Mouse (Mus musculus): ENCODE results near the gene Rnasek. TPM values are rescaled to one million over a fixed set of nuclear protein-coding genes. Genes with fewer than 3 reads are reported as not detected.

Rnasek gene
- polyA plus RNA-seq, 1 experiment from 2014 or later = 207 TPM

GRCm38 (mm10) chr11:70207283-70207682 lies 32.4 kb downstream of the Rnasek start:
- Histone ChIP-seq H3K4me1 (ENCODE audit: control insufficient read depth, insufficient read depth, low read length) (no peaks in the 10 kb centered on the region), H3K4me3 (replicated peaks; ENCODE audit: low read length) (no peak overlapping the region), H3K27me3 (ENCODE audit: control insufficient read depth, insufficient read depth, low read length) (no peaks in the 10 kb centered on the region), H3K9me3 (replicated peaks; ENCODE audit: control insufficient read depth, low read length) (no peaks in the 10 kb centered on the region), H3K27ac (ENCODE audit: low read length) (no peak overlapping the region), H3K4me2 (ENCODE audit: low read depth, low read length) (no peak overlapping the region), H3K9ac (ENCODE audit: low read length) (no peak overlapping the region), H3K36me3 (ENCODE audit: control insufficient read depth, insufficient read depth, low read length) (no peaks in the 10 kb centered on the region)
- WGBS = 76% methylated on average over 7 of the region's 7 CpGs
- no peak for ATAC-seq (ENCODE audit: insufficient read depth, low FRiP score)

GRCm38 (mm10) chr11:70206801-70207200 lies 32.8 kb downstream of the Rnasek start:
- H3K9ac ChIP-seq (ENCODE audit: low read length) = no peak overlapping the region
- no peaks in the 10 kb centered on the region for H3K36me3 ChIP-seq (ENCODE audit: control insufficient read depth, insufficient read depth, low read length)
- H3K27me3 ChIP-seq (ENCODE audit: control insufficient read depth, insufficient read depth, low read length) = no peaks in the 10 kb centered on the region
- WGBS = 75% methylated on average over 2 of the region's 2 CpGs
- H3K9me3 ChIP-seq (replicated peaks; ENCODE audit: control insufficient read depth, low read length) = no peaks in the 10 kb centered on the region
- H3K27ac ChIP-seq (ENCODE audit: low read length) = no peak overlapping the region
- no peaks in the 10 kb centered on the region for H3K4me1 ChIP-seq (ENCODE audit: control insufficient read depth, insufficient read depth, low read length)
- no peak overlapping the region for H3K4me2 ChIP-seq (ENCODE audit: low read depth, low read length)
- ATAC-seq (ENCODE audit: insufficient read depth, low FRiP score) = no peak
- H3K4me3 ChIP-seq (replicated peaks; ENCODE audit: low read length) = no peak overlapping the region

- no peak overlapping the region for H3K9ac ChIP-seq (ENCODE audit: low read length)
- no peak overlapping the region for H3K4me3 ChIP-seq (replicated peaks; ENCODE audit: low read length)
- no peaks in the 10 kb centered on the region for H3K9me3 ChIP-seq (replicated peaks; ENCODE audit: control insufficient read depth, low read length)
- no peaks in the 10 kb centered on the region for H3K27me3 ChIP-seq (ENCODE audit: control insufficient read depth, insufficient read depth, low read length)
- H3K4me2 ChIP-seq (ENCODE audit: low read depth, low read length) = no peak overlapping the region
- ATAC-seq (ENCODE audit: insufficient read depth, low FRiP score) = peak; percentile 58; the same call in 1 of the 2 replicates
- no peak overlapping the region for H3K27ac ChIP-seq (ENCODE audit: low read length)
- 38% methylated on average over 5 of the region's 5 CpGs for WGBS
- H3K36me3 ChIP-seq (ENCODE audit: control insufficient read depth, insufficient read depth, low read length) = no peaks in the 10 kb centered on the region
- 0 out of 2 replicates have a peak, but pooled peaks cover 2% of the 10 kb centered on the region for H3K4me1 ChIP-seq (ENCODE audit: control insufficient read depth, insufficient read depth, low read length)
Measured at GRCm38 (mm10) chr11:70201691-70202090, 38.0 kb downstream of the Rnasek start.

GRCm38 (mm10) chr11:70200036-70200608 lies 39.5 kb downstream of the Rnasek start:
- H3K9ac ChIP-seq (ENCODE audit: low read length) = no peak overlapping the region
- H3K4me1 ChIP-seq (ENCODE audit: control insufficient read depth, insufficient read depth, low read length) = 0 out of 2 replicates have a peak, but pooled peaks cover 2% of the 10 kb centered on the region
- H3K27ac ChIP-seq (ENCODE audit: low read length) = 0 out of 2 replicates have a peak overlapping the region, but pooled peaks have one; percentile 41
- no peaks in the 10 kb centered on the region for H3K27me3 ChIP-seq (ENCODE audit: control insufficient read depth, insufficient read depth, low read length)
- ATAC-seq (ENCODE audit: insufficient read depth, low FRiP score) = no peak
- H3K4me3 ChIP-seq (replicated peaks; ENCODE audit: low read length) = no peak overlapping the region
- 88% methylated on average over 5 of the region's 5 CpGs for WGBS
- H3K9me3 ChIP-seq (replicated peaks; ENCODE audit: control insufficient read depth, low read length) = no peaks in the 10 kb centered on the region
- no peak overlapping the region for H3K4me2 ChIP-seq (ENCODE audit: low read depth, low read length)
- H3K36me3 ChIP-seq (ENCODE audit: control insufficient read depth, insufficient read depth, low read length) = no peaks in the 10 kb centered on the region

- H3K27ac ChIP-seq (ENCODE audit: low read length) = no peak overlapping the region
- 0 out of 2 replicates have a peak, but pooled peaks cover 2% of the 10 kb centered on the region for H3K4me1 ChIP-seq (ENCODE audit: control insufficient read depth, insufficient read depth, low read length)
- H3K4me2 ChIP-seq (ENCODE audit: low read depth, low read length) = no peak overlapping the region
- H3K27me3 ChIP-seq (ENCODE audit: control insufficient read depth, insufficient read depth, low read length) = no peaks in the 10 kb centered on the region
- no peak overlapping the region for H3K9ac ChIP-seq (ENCODE audit: low read length)
- no peaks in the 10 kb centered on the region for H3K36me3 ChIP-seq (ENCODE audit: control insufficient read depth, insufficient read depth, low read length)
- WGBS = 70% methylated on average over 8 of the region's 8 CpGs
- H3K9me3 ChIP-seq (replicated peaks; ENCODE audit: control insufficient read depth, low read length) = no peaks in the 10 kb centered on the region
- ATAC-seq (ENCODE audit: insufficient read depth, low FRiP score) = no peak
- H3K4me3 ChIP-seq (replicated peaks; ENCODE audit: low read length) = no peak overlapping the region
Measured at GRCm38 (mm10) chr11:70199107-70199506, 40.5 kb downstream of the Rnasek start.

- H3K9ac ChIP-seq (ENCODE audit: low read length) = no peak overlapping the region
- peak overlapping the region; percentile 52; the same call in 1 of the 2 replicates for H3K27ac ChIP-seq (ENCODE audit: low read length)
- ATAC-seq (ENCODE audit: insufficient read depth, low FRiP score) = no peak
- H3K4me2 ChIP-seq (ENCODE audit: low read depth, low read length) = no peak overlapping the region
- no peaks in the 10 kb centered on the region for H3K9me3 ChIP-seq (replicated peaks; ENCODE audit: control insufficient read depth, low read length)
- H3K4me3 ChIP-seq (replicated peaks; ENCODE audit: low read length) = no peak overlapping the region
- no peaks in the 10 kb centered on the region for H3K27me3 ChIP-seq (ENCODE audit: control insufficient read depth, insufficient read depth, low read length)
- WGBS = 66% methylated on average over 3 of the region's 3 CpGs
- no peaks in the 10 kb centered on the region for H3K36me3 ChIP-seq (ENCODE audit: control insufficient read depth, insufficient read depth, low read length)
- peaks cover 8% of the 10 kb centered on the region for H3K4me1 ChIP-seq (ENCODE audit: control insufficient read depth, insufficient read depth, low read length)
Measured at GRCm38 (mm10) chr11:70198332-70198731, 41.3 kb downstream of the Rnasek start.

GRCm38 (mm10) chr11:70193354-70194285 lies 46.0 kb downstream of the Rnasek start:
- Histone ChIP-seq H3K4me3 (replicated peaks; ENCODE audit: low read length) (no peak overlapping the region), H3K27ac (ENCODE audit: low read length) (peak overlapping the region; percentile 38; the same call in 1 of the 2 replicates), H3K9ac (ENCODE audit: low read length) (no peak overlapping the region), H3K9me3 (replicated peaks; ENCODE audit: control insufficient read depth, low read length) (no peaks in the 10 kb centered on the region), H3K4me1 (ENCODE audit: control insufficient read depth, insufficient read depth, low read length) (peaks cover 6% of the 10 kb centered on the region), H3K27me3 (ENCODE audit: control insufficient read depth, insufficient read depth, low read length) (no peaks in the 10 kb centered on the region), H3K36me3 (ENCODE audit: control insufficient read depth, insufficient read depth, low read length) (no peaks in the 10 kb centered on the region), H3K4me2 (ENCODE audit: low read depth, low read length) (no peak overlapping the region)
- ATAC-seq (ENCODE audit: insufficient read depth, low FRiP score) = no peak
- WGBS = 34% methylated on average over 11 of the region's 11 CpGs

GRCm38 (mm10) chr11:70192157-70192556 lies 47.5 kb downstream of the Rnasek start:
- no peak for ATAC-seq (ENCODE audit: insufficient read depth, low FRiP score)
- Histone ChIP-seq H3K9ac (ENCODE audit: low read length) (no peak overlapping the region), H3K4me3 (replicated peaks; ENCODE audit: low read length) (no peak overlapping the region), H3K36me3 (ENCODE audit: control insufficient read depth, insufficient read depth, low read length) (no peaks in the 10 kb centered on the region), H3K9me3 (replicated peaks; ENCODE audit: control insufficient read depth, low read length) (no peaks in the 10 kb centered on the region), H3K4me2 (ENCODE audit: low read depth, low read length) (no peak overlapping the region), H3K27me3 (ENCODE audit: control insufficient read depth, insufficient read depth, low read length) (no peaks in the 10 kb centered on the region), H3K4me1 (ENCODE audit: control insufficient read depth, insufficient read depth, low read length) (peaks cover 6% of the 10 kb centered on the region), H3K27ac (ENCODE audit: low read length) (no peak overlapping the region)
- 80% methylated on average over 4 of the region's 4 CpGs for WGBS

- Histone ChIP-seq H3K27ac (ENCODE audit: low read length) (no peak overlapping the region), H3K4me1 (ENCODE audit: control insufficient read depth, insufficient read depth, low read length) (peaks cover 6% of the 10 kb centered on the region), H3K9ac (ENCODE audit: low read length) (no peak overlapping the region), H3K27me3 (ENCODE audit: control insufficient read depth, insufficient read depth, low read length) (no peaks in the 10 kb centered on the region), H3K36me3 (ENCODE audit: control insufficient read depth, insufficient read depth, low read length) (no peaks in the 10 kb centered on the region), H3K4me3 (replicated peaks; ENCODE audit: low read length) (no peak overlapping the region), H3K9me3 (replicated peaks; ENCODE audit: control insufficient read depth, low read length) (no peaks in the 10 kb centered on the region), H3K4me2 (ENCODE audit: low read depth, low read length) (no peak overlapping the region)
- no peak for ATAC-seq (ENCODE audit: insufficient read depth, low FRiP score)
- 75% methylated on average over 6 of the region's 6 CpGs for WGBS
Measured at GRCm38 (mm10) chr11:70191188-70191587, 48.5 kb downstream of the Rnasek start.

Measured in stomach, embryonic 16.5 days (tissue).